Mouse (Mus musculus): Measurements from ENCODE around the gene Zfp536.
"Not testable (repeated sequence)": the region's sequence is repeated elsewhere in the genome, so short reads cannot be mapped to it uniquely, and the experiment has no call there.

The Zfp536 gene

GRCm38 (mm10) chr7:37686366-37686765, 87.1 kb downstream of the Zfp536 start:
- no peak for DNase-seq

- no peak for DNase-seq
Observed at GRCm38 (mm10) chr7:37685247-37685646, 88.2 kb downstream of the Zfp536 start.

GRCm38 (mm10) chr7:37681335-37681734, 92.1 kb downstream of the Zfp536 start:
- DNase-seq: no peak

GRCm38 (mm10) chr7:37663676-37664365, 109.6 kb downstream of the Zfp536 start:
- DNase-seq: no peak

- DNase-seq: no peak
Observed at GRCm38 (mm10) chr7:37648671-37649070, 124.8 kb downstream of the Zfp536 start.

GRCm38 (mm10) chr7:37647917-37648615, 125.4 kb downstream of the Zfp536 start:
- DNase-seq: no peak

- no peak for DNase-seq
Observed at GRCm38 (mm10) chr7:37639740-37640397, 133.6 kb downstream of the Zfp536 start.

GRCm38 (mm10) chr7:37634812-37635211, 138.6 kb downstream of the Zfp536 start:
- DNase-seq: no peak

- no peak for DNase-seq
Observed at GRCm38 (mm10) chr7:37630410-37630809, 143.0 kb downstream of the Zfp536 start.

GRCm38 (mm10) chr7:37627897-37628510, 145.4 kb downstream of the Zfp536 start:
- no peak for DNase-seq

GRCm38 (mm10) chr7:37625758-37626157, 147.7 kb downstream of the Zfp536 start:
- DNase-seq: no peak

- no peak for DNase-seq
Observed at GRCm38 (mm10) chr7:37624759-37625340, 148.6 kb downstream of the Zfp536 start.

- no peak for DNase-seq
Observed at GRCm38 (mm10) chr7:37623903-37624758, 149.3 kb downstream of the Zfp536 start.

- DNase-seq: no peak
Observed at GRCm38 (mm10) chr7:37619254-37619653, 154.2 kb downstream of the Zfp536 start.

- DNase-seq: no peak
Observed at GRCm38 (mm10) chr7:37617880-37618279, 155.6 kb downstream of the Zfp536 start.

GRCm38 (mm10) chr7:37615932-37616331, 157.5 kb downstream of the Zfp536 start:
- DNase-seq: no peak

GRCm38 (mm10) chr7:37614381-37614780, 159.1 kb downstream of the Zfp536 start:
- no peak for DNase-seq

- no peak for DNase-seq
Observed at GRCm38 (mm10) chr7:37608556-37608955, 164.9 kb downstream of the Zfp536 start.

GRCm38 (mm10) chr7:37607906-37608305, 165.5 kb downstream of the Zfp536 start:
- DNase-seq: no peak

GRCm38 (mm10) chr7:37606472-37606871, 167.0 kb downstream of the Zfp536 start:
- DNase-seq: no peak

- DNase-seq: not testable (repeated sequence)
Observed at GRCm38 (mm10) chr7:37603525-37603909, 169.9 kb downstream of the Zfp536 start.

Data from thymus, adult 18-20 months (tissue).